Mouse (Mus musculus) ES-E14 (cell line): ENCODE data around the gene Rnf145.

Experiments
- HCFC1 ChIP-seq: IDR thresholded peaks from 2 replicates; pipeline ENCODE4 v1.6.1; 2012; ENCODE audit warnings: low read length, inconsistent platforms, borderline replicate concordance; ENCODE audit not compliant: insufficient read depth
- MAFK ChIP-seq: IDR thresholded peaks from 2 replicates; pipeline ENCODE4 v1.6.1; 2014; ENCODE audit warnings: mild to moderate bottlenecking, low read depth, low read length, inconsistent platforms; ENCODE audit not compliant: insufficient read depth
- ZC3H11A ChIP-seq: IDR thresholded peaks from 2 replicates; pipeline ENCODE4 v1.6.1; 2012; ENCODE audit warnings: low read depth, mild to moderate bottlenecking, inconsistent platforms, low read length, borderline replicate concordance
- ZNF384 ChIP-seq: IDR thresholded peaks from 2 replicates; pipeline ENCODE4 v1.6.1; 2012; ENCODE audit warnings: low read depth, low read length, inconsistent platforms

GRCm38 (mm10) chr11:44562389-44563135, 43.8 kb downstream of the Rnf145 start:
- no peak for TF ChIP-seq MAFK
- no peak for TF ChIP-seq ZNF384
- no peak for TF ChIP-seq HCFC1
- no peak for TF ChIP-seq ZC3H11A
